Mouse (Mus musculus) small intestine, adult 10 weeks (tissue): ENCODE results near the gene 9130204L05Rik. TPM values are rescaled to one million over a fixed set of nuclear protein-coding genes. Genes with fewer than 3 reads are reported as not detected.

Experiments used
- polyA plus RNA-seq: library from polyadenylated mRNA; stranded (reverse); fragments of 350-450 nt; fragmentation: Illumina TruSeq; extraction: RNeasy Lipid Tissue Mini Kit (QIAGEN cat#74804); gene quantifications from one replicate; pipeline ENCODE4 v1.2.3, GENCODE M21; 2014; ENCODE audit warnings: low replicate concordance

9130204L05Rik gene
- not detected for polyA plus RNA-seq

DNA sequence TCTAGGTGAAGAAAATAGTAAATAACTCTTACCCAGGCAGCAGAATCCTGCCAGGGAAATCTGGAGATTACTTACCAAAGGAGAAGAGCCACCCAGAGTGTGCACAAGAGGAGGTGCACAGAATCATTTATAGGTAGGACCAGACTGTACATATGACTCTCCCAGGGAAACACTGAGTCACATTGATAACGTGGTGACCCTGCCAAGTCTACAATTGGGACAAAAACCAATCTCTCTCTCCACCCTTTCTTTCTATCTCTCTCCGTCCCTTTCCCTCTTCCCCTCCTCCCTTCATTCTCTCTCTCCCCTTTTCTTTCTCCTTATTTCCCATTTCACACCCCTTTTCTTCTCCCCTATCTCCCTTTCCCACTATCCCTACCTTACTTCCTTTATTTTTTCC lies at the start of gene 9130204L05Rik:
9130204L05Rik (minus strand) TSS at position 101 of the 400 bp plus-strand sequence.

